Mouse (Mus musculus): ENCODE measurements around the gene Vwf.

Gene Vwf

DNA sequence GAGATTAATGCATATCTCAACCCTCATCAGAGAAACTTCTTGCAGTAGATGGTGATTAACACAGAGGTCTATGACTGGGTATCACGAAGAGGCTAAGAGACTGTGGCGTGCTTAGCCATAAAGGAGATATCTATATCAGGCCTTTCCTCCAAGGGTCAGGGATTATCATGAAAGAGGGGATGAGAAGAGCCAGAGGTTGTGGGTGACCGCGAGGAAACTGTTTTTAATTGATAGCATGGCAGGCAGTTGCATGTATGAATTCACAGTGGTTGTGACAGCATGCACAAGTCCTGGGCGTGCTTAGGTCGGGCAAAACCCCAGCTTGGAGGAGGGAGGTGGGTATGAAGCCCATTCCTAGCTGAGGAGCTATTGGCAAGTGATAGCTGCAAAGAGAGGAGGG lies 5.3 kb upstream of the Vwf start:
- DNase-seq (ENCODE audit: extremely low spot score, low spot score) = no peak

DNA sequence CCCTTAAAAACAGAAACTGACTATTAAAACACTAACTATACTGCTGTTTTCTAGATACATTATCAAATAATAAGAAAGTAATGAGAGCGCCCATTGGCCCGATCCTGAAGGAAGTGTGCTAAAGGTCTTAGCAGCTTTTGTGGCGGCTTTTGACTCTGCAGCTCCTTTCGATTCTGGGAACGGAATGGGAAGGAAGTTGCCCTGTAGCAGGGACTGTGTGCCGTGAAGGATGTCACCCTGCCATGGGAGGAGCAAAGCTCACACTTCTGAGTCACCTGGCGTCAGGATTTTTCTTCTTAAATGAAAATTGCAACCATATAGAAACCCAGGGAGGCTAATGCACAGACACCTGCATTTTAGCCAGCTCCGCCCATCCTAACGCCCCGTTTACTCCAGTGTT lies 1.8 kb downstream of the Vwf start:
- DNase-seq (ENCODE audit: extremely low spot score, low spot score) = no peak

DNA sequence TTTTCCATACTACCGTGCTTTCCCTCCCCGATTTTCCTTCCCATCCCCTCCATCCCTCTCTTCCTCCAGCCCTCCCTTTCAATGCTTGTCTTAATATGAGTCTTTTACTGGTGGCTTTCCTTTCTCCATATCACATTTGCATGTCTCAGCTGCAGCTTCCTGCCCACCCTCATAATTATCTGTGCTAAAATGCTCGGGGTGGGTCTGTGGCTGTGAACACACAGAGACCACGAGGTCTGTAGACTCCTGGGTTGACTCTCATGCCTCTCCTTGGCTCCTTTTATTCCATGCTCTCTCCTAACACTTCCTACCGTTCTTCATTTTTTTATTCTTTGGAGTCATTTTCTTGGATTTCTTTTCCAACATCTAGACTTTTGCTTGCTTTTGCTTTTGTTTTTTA lies 3.6 kb downstream of the Vwf start:
- DNase-seq (ENCODE audit: extremely low spot score, low spot score) = no peak

GRCm38 (mm10) chr6:125552760-125553159 lies 6.2 kb downstream of the Vwf start:
- DNase-seq (ENCODE audit: extremely low spot score, low spot score) = no peak

DNA sequence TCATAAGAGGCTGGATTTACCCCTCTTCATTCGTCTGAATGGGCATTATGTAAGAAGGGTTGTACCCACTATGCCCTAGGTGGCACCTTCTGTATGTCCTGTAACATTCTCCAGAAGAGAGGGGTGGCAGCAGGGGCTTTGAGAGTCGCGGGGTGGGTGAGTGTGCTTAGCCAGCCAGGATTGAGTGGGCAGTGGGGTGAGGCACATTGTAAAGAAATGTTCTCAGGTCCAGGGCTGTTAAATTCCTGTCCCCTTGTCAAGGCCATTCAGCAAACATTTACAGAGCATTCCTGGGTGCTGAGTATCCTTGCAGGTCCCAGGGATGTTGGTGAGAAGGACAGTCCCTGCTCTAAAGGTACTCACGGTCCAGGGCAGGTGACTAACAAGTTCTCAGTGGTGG lies 7.0 kb downstream of the Vwf start:
- no peak for DNase-seq (ENCODE audit: extremely low spot score, low spot score)

- no peak for DNase-seq (ENCODE audit: extremely low spot score, low spot score)
Measured at GRCm38 (mm10) chr6:125558831-125559230, 12.3 kb downstream of the Vwf start.

DNA sequence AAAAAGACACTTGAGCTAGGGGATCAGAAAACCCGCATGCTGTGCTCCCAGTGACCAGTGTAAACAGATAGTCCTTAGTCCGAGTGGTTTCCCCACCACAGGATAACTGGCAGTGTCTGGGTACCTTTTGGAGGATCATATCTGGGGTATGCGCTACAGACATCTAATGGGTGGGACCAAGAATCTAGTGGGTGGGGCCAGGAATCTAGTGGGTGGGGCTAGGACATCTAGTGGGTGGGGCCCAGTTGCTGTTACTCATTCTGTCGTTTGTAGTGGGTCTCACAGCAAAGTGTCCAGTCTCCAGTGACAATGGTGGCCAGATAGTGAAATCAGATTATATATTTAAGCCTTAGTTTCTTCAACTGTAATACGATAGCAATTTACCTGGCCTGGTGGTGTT lies 14.5 kb downstream of the Vwf start:
- DNase-seq (ENCODE audit: extremely low spot score, low spot score) = no peak

DNA sequence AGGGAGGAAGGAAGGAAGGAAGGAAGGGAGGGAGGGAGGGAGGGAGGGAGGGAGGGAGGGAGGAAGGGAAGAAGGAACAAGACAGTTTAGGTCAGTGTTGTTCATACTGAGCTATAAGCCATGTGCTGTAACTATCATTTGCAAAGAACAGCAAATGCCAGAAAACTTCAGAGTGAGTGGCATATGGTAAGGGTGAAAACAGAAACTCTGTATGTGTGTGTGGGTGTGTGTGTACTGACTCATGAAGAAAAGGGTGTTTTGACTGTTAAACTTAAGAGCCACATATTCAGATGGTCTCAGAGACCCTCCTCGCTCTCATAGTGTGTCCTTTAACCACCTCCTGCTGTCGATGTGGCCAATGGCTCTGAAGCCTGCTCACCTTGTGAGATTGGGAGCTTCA lies 14.9 kb downstream of the Vwf start:
- DNase-seq (ENCODE audit: extremely low spot score, low spot score) = no peak

- no peak for DNase-seq (ENCODE audit: extremely low spot score, low spot score)
Measured at GRCm38 (mm10) chr6:125564812-125565281, 18.3 kb downstream of the Vwf start.

DNA sequence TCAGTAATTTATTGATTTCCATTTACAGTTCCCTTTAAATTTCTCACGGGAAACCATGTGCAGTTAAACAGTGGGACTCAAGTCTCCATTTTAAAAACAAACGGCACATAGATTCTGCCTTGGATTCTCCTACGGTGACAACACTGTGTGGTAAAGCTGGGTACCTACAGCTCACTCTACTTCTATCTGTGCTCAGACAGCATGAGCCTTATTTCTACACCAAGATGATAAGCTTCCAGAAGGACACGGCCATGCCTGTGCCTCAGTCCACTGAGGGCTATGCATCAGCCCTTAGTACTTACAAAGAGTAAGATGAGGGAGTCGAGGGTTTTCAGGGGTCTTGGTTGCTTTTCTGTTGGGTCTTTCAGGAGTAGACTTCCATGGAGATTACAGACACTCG lies 18.8 kb downstream of the Vwf start:
- DNase-seq (ENCODE audit: extremely low spot score, low spot score) = no peak

- DNase-seq (ENCODE audit: extremely low spot score, low spot score) = no peak
Measured at GRCm38 (mm10) chr6:125566656-125567055, 20.1 kb downstream of the Vwf start.

- no peak for DNase-seq (ENCODE audit: extremely low spot score, low spot score)
Measured at GRCm38 (mm10) chr6:125568381-125568780, 21.8 kb downstream of the Vwf start.

DNA sequence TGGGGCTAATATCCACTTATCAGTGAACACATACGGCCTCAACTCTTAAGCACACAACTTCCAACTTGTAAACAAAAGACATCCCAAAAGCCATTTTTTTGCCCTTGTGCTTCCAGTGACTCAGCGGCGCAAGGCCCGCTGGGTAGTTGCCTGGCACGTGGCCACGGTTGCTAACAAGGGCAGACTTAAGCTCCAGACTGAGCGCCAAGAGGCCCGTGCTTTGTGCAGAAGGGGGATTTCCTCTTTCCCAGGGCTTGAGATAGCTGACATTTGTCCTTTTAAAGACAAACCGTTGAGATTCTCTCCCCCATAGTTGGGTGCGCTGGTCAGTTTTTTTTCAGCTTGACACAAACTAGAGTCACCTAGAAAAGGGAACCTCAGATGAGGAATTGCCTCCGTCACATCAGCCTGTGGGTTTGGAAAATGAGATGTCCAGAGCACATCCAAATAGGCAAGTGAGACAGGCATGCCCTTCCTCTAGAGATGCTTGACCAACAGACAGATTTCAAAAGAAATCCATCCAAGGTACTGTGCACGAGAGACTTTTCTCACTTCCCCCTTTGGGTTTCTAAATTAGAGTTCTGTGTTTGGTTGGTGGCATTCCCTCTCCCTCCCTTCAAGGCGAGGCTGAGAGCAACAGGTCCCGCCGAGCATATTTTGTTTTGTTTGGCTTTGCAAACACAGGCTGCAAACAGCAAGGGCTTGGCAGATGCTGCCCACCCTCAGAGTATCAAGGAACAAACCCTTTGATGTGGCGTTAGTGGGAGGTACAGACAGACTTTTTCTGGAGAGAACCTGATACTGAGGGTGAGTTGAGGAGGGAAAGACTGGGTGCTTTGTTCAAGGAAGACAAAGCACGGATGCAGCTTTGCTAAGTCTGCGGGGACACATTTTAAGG lies 26.0 kb downstream of the Vwf start:
- DNase-seq (ENCODE audit: extremely low spot score, low spot score) = no peak

DNA sequence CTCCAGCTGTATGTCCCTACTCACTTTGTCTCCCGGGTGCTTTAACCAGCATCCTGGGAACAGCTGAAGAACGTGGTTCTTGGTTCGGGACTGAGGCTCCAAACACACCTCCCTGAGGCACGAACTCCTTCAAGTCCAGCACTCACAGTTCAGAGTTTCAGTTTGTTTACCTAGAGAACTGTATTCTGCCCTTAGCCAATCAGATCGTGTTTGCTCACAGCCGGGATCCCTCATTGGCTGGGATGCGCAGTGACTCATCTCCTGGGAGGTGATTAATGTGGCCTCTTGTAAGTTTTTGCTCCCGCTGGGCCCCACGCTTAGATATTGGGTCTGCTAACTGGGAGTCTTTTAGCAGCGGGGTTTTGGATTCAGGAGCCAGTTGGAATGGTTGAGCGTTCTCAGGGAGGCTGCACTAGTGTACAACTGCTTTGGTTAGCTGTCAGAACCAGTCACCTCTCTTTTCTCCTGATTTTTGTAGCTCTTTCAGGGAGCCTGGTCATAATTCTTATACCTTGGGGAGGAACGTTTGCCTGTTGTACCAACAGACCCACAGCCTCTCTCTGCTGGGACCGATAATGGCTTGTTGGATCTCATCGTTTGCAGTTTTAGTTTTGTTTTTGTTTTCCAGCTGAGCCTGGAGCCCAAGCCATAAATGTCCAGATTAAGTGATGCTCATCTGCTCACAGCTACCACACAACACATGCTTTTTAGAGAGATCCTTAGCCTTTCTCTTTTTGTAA lies 26.8 kb downstream of the Vwf start:
- peak; percentile 76 for DNase-seq (ENCODE audit: extremely low spot score, low spot score)

GRCm38 (mm10) chr6:125575080-125575479 lies 28.5 kb downstream of the Vwf start:
- DNase-seq (ENCODE audit: extremely low spot score, low spot score) = no peak

- no peak for DNase-seq (ENCODE audit: extremely low spot score, low spot score)
Measured at GRCm38 (mm10) chr6:125577301-125577700, 30.7 kb downstream of the Vwf start.

DNA sequence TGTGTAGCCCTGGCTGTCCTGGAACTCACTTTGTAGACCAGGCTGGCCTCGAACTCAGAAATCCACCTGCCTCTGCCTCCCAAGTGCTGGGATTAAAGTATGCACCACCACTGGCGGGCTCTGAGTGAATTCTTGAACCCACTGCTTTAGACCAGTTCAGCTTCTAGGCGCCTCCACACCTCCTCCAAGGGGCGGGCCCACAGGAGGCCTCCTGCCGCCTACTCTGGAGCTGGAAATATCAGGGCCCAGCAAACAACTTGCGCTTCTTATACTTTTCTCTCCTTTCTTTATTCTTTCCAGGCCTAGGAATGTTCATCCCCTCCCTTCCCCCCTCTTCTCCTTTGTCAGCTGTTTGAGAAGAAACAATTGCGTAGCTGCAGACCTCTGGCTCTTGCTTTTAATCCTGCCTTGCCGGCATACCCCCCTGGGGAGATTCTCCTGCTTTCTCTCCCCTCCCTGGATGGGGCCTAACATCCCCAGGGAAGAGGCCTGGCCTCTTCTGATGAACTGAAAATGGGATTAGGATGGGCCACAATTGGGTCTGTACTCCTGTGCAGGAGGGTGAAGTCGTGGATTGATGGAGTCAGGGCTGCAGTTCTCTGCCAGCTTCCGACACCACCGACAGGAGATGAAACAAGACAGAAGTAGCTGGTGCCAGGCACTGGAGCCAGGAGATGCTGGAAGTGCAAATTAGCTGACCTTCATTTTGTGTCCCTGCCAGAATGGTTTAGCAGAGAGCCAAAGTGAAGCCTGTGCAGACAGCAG lies 31.5 kb downstream of the Vwf start:
- no peak for DNase-seq (ENCODE audit: extremely low spot score, low spot score)

GRCm38 (mm10) chr6:125578647-125579011 lies 32.1 kb downstream of the Vwf start:
- no peak for DNase-seq (ENCODE audit: extremely low spot score, low spot score)

- no peak for DNase-seq (ENCODE audit: extremely low spot score, low spot score)
Measured at GRCm38 (mm10) chr6:125579864-125580263, 33.3 kb downstream of the Vwf start.

DNA sequence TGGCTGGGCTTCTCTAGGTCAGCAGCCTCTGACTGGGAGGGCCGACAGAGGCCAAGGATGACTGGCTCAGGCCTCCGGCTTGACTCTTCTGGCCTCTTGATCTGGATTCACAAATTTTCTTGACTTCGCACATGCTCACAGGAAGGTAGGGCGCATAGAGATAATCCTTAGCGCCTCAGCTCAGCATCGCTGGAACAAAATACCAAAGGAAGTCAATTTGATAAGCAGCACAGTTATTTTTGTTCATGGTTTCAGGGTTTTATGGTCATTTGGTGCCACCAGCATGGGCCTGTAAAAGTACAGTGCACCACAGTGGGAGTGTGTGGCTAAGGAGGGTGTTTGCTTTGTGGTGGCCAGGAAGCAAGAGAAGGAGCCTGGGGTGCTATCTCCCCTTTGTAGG lies 37.1 kb downstream of the Vwf start:
- no peak for DNase-seq (ENCODE audit: extremely low spot score, low spot score)

DNA sequence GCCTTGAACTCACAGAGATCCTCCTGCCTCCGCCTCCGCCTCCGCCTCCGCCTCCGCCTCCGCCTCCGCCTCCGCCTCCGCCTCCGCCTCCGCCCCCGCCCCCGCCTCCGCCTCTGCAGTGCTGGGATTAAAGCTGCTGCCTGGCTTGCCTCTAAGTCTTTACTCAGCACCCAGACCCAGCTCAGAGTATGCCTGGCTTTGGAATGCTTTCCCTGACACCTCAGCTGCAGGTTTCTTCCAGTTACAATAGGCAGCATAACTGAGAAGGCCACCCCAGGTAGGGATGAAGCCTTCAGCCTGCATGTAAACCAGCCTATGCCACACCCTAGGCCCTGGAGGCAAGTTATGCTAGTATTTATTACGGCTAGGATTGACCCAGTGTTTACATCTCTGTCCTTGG lies 37.7 kb downstream of the Vwf start:
- DNase-seq (ENCODE audit: extremely low spot score, low spot score) = no peak

DNA sequence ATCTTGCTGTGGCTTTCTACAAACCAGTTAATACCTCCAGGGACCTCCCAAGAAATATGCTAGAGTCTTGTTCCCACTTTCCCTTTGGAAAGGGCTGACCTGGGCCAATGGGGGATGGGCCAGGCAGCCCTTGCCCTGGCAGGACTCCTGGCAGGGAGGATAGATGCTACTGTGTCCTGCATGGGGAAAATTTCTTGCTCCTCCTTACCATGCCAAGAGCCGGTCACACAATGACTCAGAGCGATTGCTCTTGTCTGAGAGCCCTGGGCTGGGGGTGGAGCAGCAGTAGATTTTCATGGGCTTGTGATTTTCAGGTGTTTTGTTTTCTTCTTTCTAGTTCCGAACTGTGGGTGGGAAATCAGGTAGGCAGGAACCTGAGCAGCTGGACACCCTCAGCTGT lies 39.0 kb downstream of the Vwf start:
- no peak for DNase-seq (ENCODE audit: extremely low spot score, low spot score)
